ENCODE assay signal across 8 mouse cellular contexts in genomic region chr2:91115578-91115970, GRCm38 (mm10). TPM values are rescaled to one million over a fixed set of nuclear protein-coding genes. Genes with fewer than 3 reads are reported as not detected.
DNase-seq lines count a peak whose midpoint lies in the region; ATAC-seq lines count a peak whose summit lies in the region.

No protein-coding gene starts in this region.

- no peak for ATAC-seq in heart, embryonic 12.5 days (ENCODE audit: insufficient number of reproducible peaks, low FRiP score)
- ATAC-seq in hindbrain, embryonic 16.5 days, result no peak
- no peak for ATAC-seq in midbrain, embryonic 15.5 days (replicated peaks)

- peak overlapping the region; percentile 80 for H3K4me2 ChIP-seq in heart, embryonic 12.5 days
- H3K4me2 ChIP-seq in hindbrain, embryonic 16.5 days (ENCODE audit: low read length), result peak overlapping the region; percentile 74
- peak overlapping the region; percentile 49 for H3K4me2 ChIP-seq in midbrain, embryonic 15.5 days

- peaks cover 37% of the 10 kb centered on the region for H3K4me1 ChIP-seq in heart, embryonic 12.5 days (replicated peaks)
- H3K4me1 ChIP-seq in hindbrain, embryonic 16.5 days (ENCODE audit: control insufficient read depth, insufficient read depth, low read depth, low read length), result no peaks in the 10 kb centered on the region
- no peaks in the 10 kb centered on the region for H3K4me1 ChIP-seq in midbrain, embryonic 15.5 days

- H3K9ac ChIP-seq in heart, embryonic 12.5 days, result peak overlapping the region; percentile 70
- H3K9ac ChIP-seq in hindbrain, embryonic 16.5 days (ENCODE audit: low read depth, low read length), result peak overlapping the region; percentile 68
- no peak overlapping the region for H3K9ac ChIP-seq in midbrain, embryonic 15.5 days

- no peak for DNase-seq in heart, postnatal 4 days
- DNase-seq in MN1 (ENCODE audit: low spot score), result peak; percentile 34
- no peak for DNase-seq in embryo, embryonic 9.5 days (ENCODE audit: extremely low spot score)
- DNase-seq in adrenal gland, adult 8-10 months, result no peak
- no peak for DNase-seq in left cerebral cortex, adult 9 months (ENCODE audit: low spot score in 2 of 2)

- no peak overlapping the region for H3K27ac ChIP-seq in heart, embryonic 12.5 days (ENCODE audit: poor library complexity, severe bottlenecking)
- no peak overlapping the region for H3K27ac ChIP-seq in hindbrain, embryonic 16.5 days (ENCODE audit: low read depth, low read length)
- no peak overlapping the region for H3K27ac ChIP-seq in midbrain, embryonic 15.5 days

- no peaks in the 10 kb centered on the region for H3K9me3 ChIP-seq in heart, embryonic 12.5 days (replicated peaks)
- no peaks in the 10 kb centered on the region for H3K9me3 ChIP-seq in hindbrain, embryonic 16.5 days (ENCODE audit: control insufficient read depth, low read length)
- H3K9me3 ChIP-seq in midbrain, embryonic 15.5 days, result no peaks in the 10 kb centered on the region

- H3K4me3 ChIP-seq in heart, embryonic 12.5 days, result peak overlapping the region; percentile 47
- peak overlapping the region; percentile 40 for H3K4me3 ChIP-seq in hindbrain, embryonic 16.5 days (ENCODE audit: low read length)
- peak overlapping the region; percentile 23 for H3K4me3 ChIP-seq in midbrain, embryonic 15.5 days

- H3K36me3 ChIP-seq in heart, embryonic 12.5 days, result peaks cover 5% of the 10 kb centered on the region
- H3K36me3 ChIP-seq in hindbrain, embryonic 16.5 days (ENCODE audit: control insufficient read depth, insufficient read depth, low read length), result no peaks in the 10 kb centered on the region
- H3K36me3 ChIP-seq in midbrain, embryonic 15.5 days (replicated peaks), result no peaks in the 10 kb centered on the region

- 27% methylated on average over 12 of the region's 12 CpGs for WGBS in heart, embryonic 12.5 days
- 28% methylated on average over 12 of the region's 12 CpGs for WGBS in hindbrain, embryonic 16.5 days
- 37% methylated on average over 12 of the region's 12 CpGs for WGBS in midbrain, embryonic 15.5 days

- H3K27me3 ChIP-seq in heart, embryonic 12.5 days (replicated peaks), result no peaks in the 10 kb centered on the region
- peaks cover 9% of the 10 kb centered on the region; the same call in 1 of the 2 replicates for H3K27me3 ChIP-seq in hindbrain, embryonic 16.5 days (replicated peaks; ENCODE audit: control insufficient read depth, insufficient read depth, low read length)
- H3K27me3 ChIP-seq in midbrain, embryonic 15.5 days (replicated peaks), result 0 out of 2 replicates have a peak, but pooled peaks cover 5% of the 10 kb centered on the region

RNA-seq across cellular contexts. Expression of gene Mybpc3, which starts 2.4 kb away (rescaled TPM):
- polyA plus RNA-seq in heart, embryonic 12.5 days (2016; fragmentation: Nextera tagmentation; extraction: Ambion mirVana), result 1,039 and 1,047 TPM in 2 replicates
- total RNA-seq in heart, postnatal 4 days (2021), result 1,000 to 10,000 TPM; 1,781 to 1,857 TPM
- polyA plus RNA-seq in hindbrain, embryonic 16.5 days (2015; fragmentation: Nextera tagmentation; extraction: Ambion mirVana), result 0.04 and 0.05 TPM in 2 replicates
- polyA plus RNA-seq in midbrain, embryonic 15.5 days (2015; fragmentation: Nextera tagmentation; extraction: Ambion mirVana), result 0.05 and 0.41 TPM in 2 replicates
- total RNA-seq in adrenal gland, adult 8-10 months (2022), result under 1 TPM; 0.09 to 0.62 (median 0.26) TPM

RNA-seq across cellular contexts. Expression of gene Spi1, which starts 33.4 kb away (rescaled TPM):
- 3.0 and 3.1 TPM in 2 replicates for polyA plus RNA-seq in heart, embryonic 12.5 days (2016; fragmentation: Nextera tagmentation; extraction: Ambion mirVana)
- 1 to 10 TPM; 2.7 to 3.5 TPM for total RNA-seq in heart, postnatal 4 days (2021)
- polyA plus RNA-seq in hindbrain, embryonic 16.5 days (2015; fragmentation: Nextera tagmentation; extraction: Ambion mirVana), result 3.4 and 4.2 TPM in 2 replicates
- 3.3 and 4.2 TPM in 2 replicates for polyA plus RNA-seq in midbrain, embryonic 15.5 days (2015; fragmentation: Nextera tagmentation; extraction: Ambion mirVana)
- total RNA-seq in adrenal gland, adult 8-10 months (2022), result 1 to 10 TPM; 6.3 to 9.6 (median 7.9) TPM

RNA-seq across cellular contexts. Expression of gene Slc39a13, which starts 45.4 kb away (rescaled TPM):
- 42.5 and 44.3 TPM in 2 replicates for polyA plus RNA-seq in heart, embryonic 12.5 days (2016; fragmentation: Nextera tagmentation; extraction: Ambion mirVana)
- total RNA-seq in heart, postnatal 4 days (2021), result 10 to 100 TPM; 32.6 to 36.8 TPM
- 30.1 and 35.8 TPM in 2 replicates for polyA plus RNA-seq in hindbrain, embryonic 16.5 days (2015; fragmentation: Nextera tagmentation; extraction: Ambion mirVana)
- polyA plus RNA-seq in midbrain, embryonic 15.5 days (2015; fragmentation: Nextera tagmentation; extraction: Ambion mirVana), result 35.7 and 36.8 TPM in 2 replicates
- 10 to 100 TPM; 31.4 to 57.3 (median 43.5) TPM for total RNA-seq in adrenal gland, adult 8-10 months (2022)

Comparison
In these comparisons a context has a peak if more than half of its experiments do, and no peak if none do; other contexts are left out.
1. RNA of gene Mybpc3, which starts 2.4 kb away (polyA plus RNA-seq): 1,039 to 1,047 TPM in heart, embryonic 12.5 days; 0.05 to 0.41 TPM in midbrain, embryonic 15.5 days and 0.04 to 0.05 TPM in hindbrain, embryonic 16.5 days; every median in the first group is over 100 times any median in the second.
2. Peak in every context shown above with its lines, with median percentiles within 50 percentile points of each other: H3K4me2 ChIP-seq and H3K4me3 ChIP-seq.